Mouse (Mus musculus) cerebellum, adult 2 months (tissue): ENCODE data around the gene Cmtm3.

Source experiments
- CTCF ChIP-seq: fragments of 200-500 bp; IDR thresholded peaks from 2 replicates; pipeline ENCODE4 v1.5.1; 2011; ENCODE audit warnings: low read depth, mild to moderate bottlenecking, control low read depth, low read length, moderate library complexity, borderline replicate concordance; ENCODE audit not compliant: insufficient read depth
- POLR2A ChIP-seq: fragments of 200-500 bp; IDR thresholded peaks from 2 replicates; pipeline ENCODE4 v1.6.1; 2011; ENCODE audit warnings: low read length, control low read depth, borderline replicate concordance; ENCODE audit not compliant: insufficient read depth

GRCm38 (mm10) chr8:104393767-104394166 lies 54.6 kb downstream of the Cmtm3 start:
- no peak for TF ChIP-seq CTCF
- TF ChIP-seq POLR2A, result no peak
